Mouse (Mus musculus) heart, embryonic 16.5 days (tissue): Measurements from ENCODE around the gene Dab1. TPM values are rescaled to one million over a fixed set of nuclear protein-coding genes. Genes with fewer than 3 reads are reported as not detected.
A peak's percentile ranks its signal among the peaks of the same experiment; 100 is the strongest.

Source experiments
- ATAC-seq: fragments of 200-750 bp; cut with Nextera tagmentation; replicated peaks from 2 replicates; pipeline ENCODE4 v1.8.0; 2017; ENCODE audit warnings: moderate number of reproducible peaks; ENCODE audit not compliant: insufficient read depth, low FRiP score; ENCODE audit errors: extremely low read depth
- H3K27ac ChIP-seq: fragments of 300-500 bp; sonication (generic); 2 replicates; pipeline ENCODE4 v1.5.1; 2014; ENCODE audit warnings: mild to moderate bottlenecking, low read length, control low read depth, moderate library complexity
- H3K27me3 ChIP-seq: fragments of 300-500 bp; sonication (generic); 2 replicates; pipeline ENCODE4 v1.6.1; 2014; ENCODE audit warnings: low read length, mixed read lengths; ENCODE audit not compliant: control insufficient read depth, insufficient read depth
- H3K36me3 ChIP-seq: fragments of 300-500 bp; sonication (generic); 2 replicates; pipeline ENCODE4 v1.6.1; 2014; ENCODE audit not compliant: control insufficient read depth, insufficient read depth
- H3K4me1 ChIP-seq: fragments of 300-500 bp; sonication (generic); 2 replicates; pipeline ENCODE4 v1.6.1; 2014; ENCODE audit warnings: low read length, mixed read lengths; ENCODE audit not compliant: control insufficient read depth, insufficient read depth
- H3K4me2 ChIP-seq: fragments of 300-500 bp; sonication (generic); 2 replicates; pipeline ENCODE4 v1.6.1; 2014; ENCODE audit warnings: low read depth, mild to moderate bottlenecking, control low read depth, low read length
- H3K4me3 ChIP-seq: fragments of 300-500 bp; sonication (generic); 2 replicates; pipeline ENCODE4 v1.5.1; 2014; ENCODE audit warnings: mild to moderate bottlenecking, control low read depth, low read length
- H3K9ac ChIP-seq: fragments of 300-500 bp; sonication (generic); 2 replicates; pipeline ENCODE4 v1.6.1; 2014; ENCODE audit warnings: low read length, control low read depth
- H3K9me3 ChIP-seq: fragments of 300-500 bp; sonication (generic); replicated peaks from 2 replicates; pipeline ENCODE4 v1.6.1; 2016; ENCODE audit warnings: low read length; ENCODE audit not compliant: control insufficient read depth
- WGBS: fragments of 180-500 bp; shearing (Covaris S2); extraction: QIAGEN DNeasy Blood & Tissue Kit; methylation state at CpG from one replicate; pipeline ENCODE4 v1.1.7; 2014; 5-methylcytosine and 5-hydroxymethylcytosine counted together
- polyA plus RNA-seq: library from polyadenylated mRNA; unstranded; fragments of >200 nt; fragmentation: Nextera tagmentation; extraction: Ambion mirVana; gene quantifications from 2 replicates; pipeline ENCODE4 v1.2.1, GENCODE M21; 2015

Gene Dab1
- polyA plus RNA-seq, 1 experiment from 2014 or later = 0.85 TPM

GRCm38 (mm10) chr4:104512513-104512912 is 893.4 kb downstream of the Dab1 start:
- no peak overlapping the region for H3K9ac ChIP-seq
- no peak overlapping the region for H3K27ac ChIP-seq
- H3K4me3 ChIP-seq = no peak overlapping the region
- H3K4me2 ChIP-seq = no peak overlapping the region
- WGBS = 83% methylated on average over 8 of the region's 8 CpGs
- 0 out of 2 replicates have a peak, but pooled peaks cover 3% of the 10 kb centered on the region for H3K4me1 ChIP-seq
- ATAC-seq = no peak
- H3K9me3 ChIP-seq = no peaks in the 10 kb centered on the region
- no peaks in the 10 kb centered on the region for H3K36me3 ChIP-seq
- H3K27me3 ChIP-seq = no peaks in the 10 kb centered on the region

GRCm38 (mm10) chr4:104513622-104514021 is 894.5 kb downstream of the Dab1 start:
- Histone ChIP-seq H3K9me3 (no peaks in the 10 kb centered on the region), H3K4me3 (no peak overlapping the region), H3K9ac (no peak overlapping the region), H3K27ac (no peak overlapping the region), H3K27me3 (no peaks in the 10 kb centered on the region), H3K4me1 (0 out of 2 replicates have a peak, but pooled peaks cover 3% of the 10 kb centered on the region), H3K36me3 (no peaks in the 10 kb centered on the region), H3K4me2 (no peak overlapping the region)
- 84% methylated on average over 7 of the region's 7 CpGs for WGBS
- ATAC-seq = no peak

DNA sequence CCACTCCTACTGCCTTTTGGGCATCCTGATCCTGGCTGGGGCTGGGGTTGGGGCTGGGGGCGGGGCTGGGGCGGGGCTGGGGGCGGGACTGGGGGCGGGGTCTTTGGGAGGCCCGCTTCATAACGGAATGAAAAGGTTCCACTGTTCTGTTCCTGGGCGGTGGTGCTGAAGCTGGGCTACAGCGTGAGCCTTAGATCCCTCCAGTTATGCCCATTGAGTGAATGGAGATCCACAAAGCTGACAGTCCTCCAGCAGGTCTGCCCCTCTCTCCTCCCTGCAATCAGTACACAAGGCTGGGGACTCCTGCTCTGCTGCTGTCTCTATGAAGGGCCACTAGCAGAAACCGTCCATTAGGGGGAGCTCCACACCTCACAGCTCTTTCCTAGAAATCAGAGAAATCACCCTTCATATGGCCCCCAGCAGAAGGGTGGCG is 895.4 kb downstream of the Dab1 start:
- Histone ChIP-seq H3K36me3 (no peaks in the 10 kb centered on the region), H3K4me2 (peak overlapping the region; percentile 53), H3K4me3 (peak overlapping the region; percentile 24; the same call in 1 of the 2 replicates), H3K4me1 (0 out of 2 replicates have a peak, but pooled peaks cover 3% of the 10 kb centered on the region), H3K9ac (no peak overlapping the region), H3K27ac (no peak overlapping the region), H3K9me3 (no peaks in the 10 kb centered on the region), H3K27me3 (no peaks in the 10 kb centered on the region)
- no peak for ATAC-seq
- 2% methylated on average over 10 of the region's 10 CpGs for WGBS

DNA sequence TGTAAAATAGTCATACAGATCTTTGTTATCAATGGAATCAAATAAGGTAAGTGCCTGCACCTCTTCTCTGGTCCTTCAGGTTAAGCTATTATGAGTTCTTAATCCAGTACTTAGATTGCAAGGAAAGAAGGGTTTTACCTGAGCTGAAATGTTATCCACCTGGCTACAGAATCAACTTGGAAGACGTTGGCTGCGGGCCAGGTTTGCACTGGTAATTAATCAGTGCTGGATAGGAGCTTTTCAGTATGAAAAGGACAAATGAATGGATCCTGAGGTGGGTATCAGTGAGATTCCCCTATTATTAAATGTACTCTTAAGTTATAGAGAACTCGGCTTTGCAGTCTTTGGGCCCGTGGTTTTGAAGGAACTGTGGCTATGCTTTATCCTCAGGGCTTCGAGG is 896.5 kb downstream of the Dab1 start:
- H3K4me1 ChIP-seq = 0 out of 2 replicates have a peak, but pooled peaks cover 3% of the 10 kb centered on the region
- no peak overlapping the region for H3K27ac ChIP-seq
- no peak overlapping the region for H3K9ac ChIP-seq
- no peaks in the 10 kb centered on the region for H3K9me3 ChIP-seq
- H3K36me3 ChIP-seq = no peaks in the 10 kb centered on the region
- 60% methylated on average over 5 of the region's 5 CpGs for WGBS
- H3K4me2 ChIP-seq = no peak overlapping the region
- H3K4me3 ChIP-seq = no peak overlapping the region
- H3K27me3 ChIP-seq = no peaks in the 10 kb centered on the region
- ATAC-seq = no peak

GRCm38 (mm10) chr4:104522324-104522723 is 903.2 kb downstream of the Dab1 start:
- ATAC-seq = no peak
- 43% methylated on average over 8 of the region's 8 CpGs for WGBS

GRCm38 (mm10) chr4:104523776-104524175 is 904.6 kb downstream of the Dab1 start:
- Histone ChIP-seq H3K27me3 (no peaks in the 10 kb centered on the region), H3K4me1 (no peaks in the 10 kb centered on the region), H3K27ac (no peak overlapping the region), H3K9me3 (no peaks in the 10 kb centered on the region), H3K36me3 (no peaks in the 10 kb centered on the region), H3K4me3 (no peak overlapping the region), H3K9ac (no peak overlapping the region), H3K4me2 (no peak overlapping the region)
- no peak for ATAC-seq
- WGBS = 86% methylated on average over 7 of the region's 7 CpGs

More at GRCm38 (mm10) chr4:104522324-104522723, 903.2 kb downstream of the Dab1 start:
- Histone ChIP-seq H3K4me3 (no peak overlapping the region), H3K9ac (no peak overlapping the region), H3K9me3 (no peaks in the 10 kb centered on the region), H3K27ac (no peak overlapping the region), H3K4me1 (no peaks in the 10 kb centered on the region), H3K4me2 (no peak overlapping the region), H3K36me3 (no peaks in the 10 kb centered on the region), H3K27me3 (no peaks in the 10 kb centered on the region)

GRCm38 (mm10) chr4:104529905-104530646 is 910.9 kb downstream of the Dab1 start:
- Histone ChIP-seq H3K4me2 (no peak overlapping the region), H3K36me3 (no peaks in the 10 kb centered on the region), H3K4me1 (no peaks in the 10 kb centered on the region), H3K4me3 (no peak overlapping the region), H3K9me3 (no peaks in the 10 kb centered on the region), H3K27me3 (no peaks in the 10 kb centered on the region), H3K27ac (no peak overlapping the region), H3K9ac (no peak overlapping the region)
- 75% methylated on average over 4 of the region's 4 CpGs for WGBS
- no peak for ATAC-seq

GRCm38 (mm10) chr4:104532846-104533245 is 913.7 kb downstream of the Dab1 start:
- H3K4me1 ChIP-seq = no peaks in the 10 kb centered on the region
- no peaks in the 10 kb centered on the region for H3K9me3 ChIP-seq
- 89% methylated on average over 4 of the region's 4 CpGs for WGBS
- no peak overlapping the region for H3K4me2 ChIP-seq
- H3K9ac ChIP-seq = no peak overlapping the region
- no peaks in the 10 kb centered on the region for H3K36me3 ChIP-seq
- H3K4me3 ChIP-seq = no peak overlapping the region
- no peak for ATAC-seq
- H3K27ac ChIP-seq = no peak overlapping the region
- no peaks in the 10 kb centered on the region for H3K27me3 ChIP-seq

- 79% methylated on average over 3 of the region's 3 CpGs for WGBS
Observed at GRCm38 (mm10) chr4:104538420-104538819, 919.3 kb downstream of the Dab1 start.

More at GRCm38 (mm10) chr4:104538420-104538819, 919.3 kb downstream of the Dab1 start:
- H3K27me3 ChIP-seq = no peaks in the 10 kb centered on the region
- ATAC-seq = no peak
- H3K27ac ChIP-seq = no peak overlapping the region
- no peak overlapping the region for H3K4me2 ChIP-seq
- H3K9ac ChIP-seq = no peak overlapping the region
- no peaks in the 10 kb centered on the region for H3K4me1 ChIP-seq
- no peak overlapping the region for H3K4me3 ChIP-seq
- no peaks in the 10 kb centered on the region for H3K36me3 ChIP-seq
- H3K9me3 ChIP-seq = no peaks in the 10 kb centered on the region
